Mouse (Mus musculus): ENCODE measurements at regions not wholly inside any gene's neighbourhood (a gene's known extent, or its start where the extent isn't known, plus 50 kb on each side); places are given as distances from the start of the nearest gene placed in this dataset.

GRCm38 (mm10) chr13:5726446-5726845 lies 134.8 kb upstream of the Klf6 start:
- Histone ChIP-seq H3K27ac (ENCODE audit: control insufficient read depth, low read depth, low read length) (no peak overlapping the region), H3K4me1 (ENCODE audit: control insufficient read depth in 1 of 2, insufficient read depth in 2 of 2, low read length in 2 of 2) (no peaks in the 10 kb centered on the region)

GRCm38 (mm10) chr13:5728172-5728571 lies 133.1 kb upstream of the Klf6 start:
- H3K9me3 ChIP-seq (replicated peaks; ENCODE audit: insufficient read depth, low read length) = no peaks in the 10 kb centered on the region
- H3K36me3 ChIP-seq (ENCODE audit: control insufficient read depth in 1 of 2, insufficient read depth in 2 of 2, low read length in 2 of 2) = no peaks in the 10 kb centered on the region
- H3K27me3 ChIP-seq (ENCODE audit: control insufficient read depth in 1 of 2, insufficient read depth in 2 of 2, low read length in 2 of 2) = no peaks in the 10 kb centered on the region
- no peak overlapping the region for H3K4me3 ChIP-seq (ENCODE audit: control insufficient read depth in 1 of 2, insufficient read depth in 1 of 2, low read depth in 2 of 2, low read length in 2 of 2)
- no peaks in the 10 kb centered on the region for H3K4me1 ChIP-seq (ENCODE audit: control insufficient read depth in 1 of 2, insufficient read depth in 2 of 2, low read length in 2 of 2)
- no peak for DNase-seq (ENCODE audit: low read depth, low spot score)
- no peaks in the 10 kb centered on the region for H3K79me2 ChIP-seq (ENCODE audit: control insufficient read depth, insufficient read depth, low read length, poor library complexity)
- TF ChIP-seq ETS1 (IDR thresholded peaks at IDR 0.05; ENCODE audit: low read depth, low read length) (no peak), TCF12 (IDR thresholded peaks at IDR 0.05; ENCODE audit: low read depth, low read length) (no peak), USF1 (IDR thresholded peaks at IDR 0.05; ENCODE audit: low read depth, low read length) (no peak), NELFE (IDR thresholded peaks at IDR 0.05; ENCODE audit: low read depth, low read length) (no peak), RCOR1 (IDR thresholded peaks at IDR 0.05; ENCODE audit: low read depth, low read length) (no peak), CTCF (IDR thresholded peaks at IDR 0.05 in 2 of 3, conservative IDR thresholded peaks at IDR 0.05 in 1 of 3; ENCODE audit: control insufficient read depth in 1 of 3, insufficient read depth in 1 of 3, low read depth in 2 of 3, low read length in 3 of 3, poor library complexity in 1 of 3, severe bottlenecking in 1 of 3) (no peak), EP300 (IDR thresholded peaks at IDR 0.05; ENCODE audit: low read depth in 1 of 2, low read length in 2 of 2) (no peak), POLR2A (IDR thresholded peaks at IDR 0.05; ENCODE audit: control insufficient read depth in 1 of 2, insufficient read depth in 1 of 2, low read depth in 1 of 2, low read length in 2 of 2, poor library complexity in 1 of 2) (no peak)
- no peak overlapping the region for H3K9ac ChIP-seq (ENCODE audit: control insufficient read depth, low read depth, low read length, poor library complexity, severe bottlenecking)
- H3K27ac ChIP-seq (ENCODE audit: control insufficient read depth, low read depth, low read length) = no peak overlapping the region

More at GRCm38 (mm10) chr13:5726446-5726845, 134.8 kb upstream of the Klf6 start:
- Histone ChIP-seq H3K4me3 (ENCODE audit: control insufficient read depth in 1 of 2, insufficient read depth in 1 of 2, low read depth in 2 of 2, low read length in 2 of 2) (no peak overlapping the region), H3K36me3 (ENCODE audit: control insufficient read depth in 1 of 2, insufficient read depth in 2 of 2, low read length in 2 of 2) (no peaks in the 10 kb centered on the region), H3K79me2 (ENCODE audit: control insufficient read depth, insufficient read depth, low read length, poor library complexity) (no peaks in the 10 kb centered on the region), H3K27me3 (ENCODE audit: control insufficient read depth in 1 of 2, insufficient read depth in 2 of 2, low read length in 2 of 2) (no peaks in the 10 kb centered on the region; a peak in 1 of 4 replicates), H3K9me3 (replicated peaks; ENCODE audit: insufficient read depth, low read length) (no peaks in the 10 kb centered on the region), H3K9ac (ENCODE audit: control insufficient read depth, low read depth, low read length, poor library complexity, severe bottlenecking) (no peak overlapping the region)
- no peak for DNase-seq (ENCODE audit: low read depth, low spot score)
- TF ChIP-seq SIN3A (IDR thresholded peaks at IDR 0.05; ENCODE audit: low read length) = no peak
- no peak for TF ChIP-seq MEF2A (IDR thresholded peaks at IDR 0.05; ENCODE audit: extremely low read depth, insufficient replicate concordance, low read depth, low read length, poor library complexity, severe bottlenecking)
- TF ChIP-seq USF1 (IDR thresholded peaks at IDR 0.05; ENCODE audit: low read depth, low read length) = no peak
- TF ChIP-seq ZNF384 (IDR thresholded peaks at IDR 0.05; ENCODE audit: low read depth, low read length) = no peak
- TF ChIP-seq KAT2A (conservative IDR thresholded peaks at IDR 0.05; ENCODE audit: low read depth, low read length) = no peak
- no peak for TF ChIP-seq GABPA (IDR thresholded peaks at IDR 0.05; ENCODE audit: low read depth, low read length)
- no peak for TF ChIP-seq POLR2AphosphoS2 (IDR thresholded peaks at IDR 0.05; ENCODE audit: low read length)
- no peak for TF ChIP-seq E2F4 (IDR thresholded peaks at IDR 0.05; ENCODE audit: borderline replicate concordance, low read depth, low read length)
- TF ChIP-seq HCFC1 (IDR thresholded peaks at IDR 0.05; ENCODE audit: low read depth, low read length) = no peak

All from MEL (cell line).